Mouse (Mus musculus): ENCODE measurements at regions not wholly inside any gene's neighbourhood (a gene's known extent, or its start where the extent isn't known, plus 50 kb on each side); places are given as distances from the start of the nearest gene placed in this dataset.

DNA sequence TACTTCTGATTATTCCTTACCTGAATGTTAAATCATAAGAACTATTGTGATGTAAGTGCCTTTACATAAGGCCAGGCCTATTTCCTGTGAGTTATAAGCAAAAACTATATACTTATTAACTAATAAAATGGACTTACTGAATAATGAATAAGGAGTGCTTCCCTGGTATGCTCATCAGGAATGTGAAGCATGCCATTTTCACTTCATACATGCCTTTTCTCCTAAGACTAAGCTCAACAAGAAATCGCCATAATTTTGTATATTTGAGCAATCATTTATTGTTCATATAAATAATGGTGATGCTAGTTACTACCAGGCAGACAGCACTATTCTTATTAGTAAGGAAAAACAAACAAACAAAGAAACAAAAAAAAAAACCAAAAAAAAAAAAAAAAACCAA is 969.1 kb downstream of the Serpinb8 start:
- no peak for ATAC-seq (ENCODE audit: low FRiP score, low read depth)
- no peak overlapping the region for H3K9ac ChIP-seq
- H3K27me3 ChIP-seq (replicated peaks) = no peaks in the 10 kb centered on the region
- no peak overlapping the region for H3K4me2 ChIP-seq (replicated peaks)
- 82% methylated on average over 1 of the region's 1 CpGs for WGBS
- no peaks in the 10 kb centered on the region for H3K9me3 ChIP-seq
- no peaks in the 10 kb centered on the region for H3K4me1 ChIP-seq
- H3K4me3 ChIP-seq = no peak overlapping the region
- no peak overlapping the region for H3K27ac ChIP-seq
- H3K36me3 ChIP-seq = no peaks in the 10 kb centered on the region

DNA sequence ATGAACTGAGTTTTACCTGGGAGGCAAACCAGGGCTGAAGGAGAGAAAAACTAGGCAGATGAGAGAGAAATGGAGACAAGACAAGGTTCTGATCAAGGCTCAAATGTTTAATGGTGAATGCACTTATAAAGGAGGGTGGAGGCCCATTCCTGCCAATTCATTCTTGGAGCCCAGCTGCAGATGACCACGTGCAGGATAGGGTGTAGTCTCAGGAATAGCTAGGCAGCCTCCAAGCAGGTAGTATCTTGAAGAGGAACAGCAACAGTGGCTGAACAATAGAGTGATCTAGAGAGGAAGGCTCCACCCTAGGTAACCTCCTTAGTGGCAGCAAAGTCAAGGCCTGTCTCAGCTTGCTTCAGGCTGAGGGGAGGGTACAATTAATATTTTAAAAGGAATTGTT is 973.2 kb downstream of the Serpinb8 start:
- no peak for ATAC-seq (ENCODE audit: low FRiP score, low read depth)
- 62% methylated on average over 1 of the region's 1 CpGs for WGBS
- H3K27ac ChIP-seq = no peak overlapping the region
- no peak overlapping the region for H3K4me2 ChIP-seq (replicated peaks)
- H3K4me1 ChIP-seq = no peaks in the 10 kb centered on the region
- no peak overlapping the region for H3K9ac ChIP-seq
- no peaks in the 10 kb centered on the region for H3K27me3 ChIP-seq (replicated peaks)
- no peak overlapping the region for H3K4me3 ChIP-seq
- H3K9me3 ChIP-seq = no peaks in the 10 kb centered on the region
- no peaks in the 10 kb centered on the region for H3K36me3 ChIP-seq

DNA sequence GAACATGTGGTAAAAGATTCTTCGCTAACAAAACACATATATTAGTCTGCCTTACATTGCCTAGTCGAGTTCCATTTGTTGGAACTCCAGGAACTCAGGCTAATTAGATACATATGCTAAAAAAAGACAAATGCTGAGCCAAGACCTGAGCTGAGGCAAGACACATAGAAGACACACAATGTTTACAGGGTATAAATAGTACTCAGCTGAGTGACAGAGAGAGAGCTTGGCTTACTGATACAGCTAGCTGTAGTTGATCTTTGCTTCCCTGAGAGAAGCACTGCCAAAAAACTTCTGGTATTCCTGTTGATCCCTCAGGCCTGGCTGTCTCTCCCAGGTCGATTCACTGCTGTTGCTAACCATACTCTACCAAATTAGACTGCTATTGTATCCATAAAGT is 982.2 kb downstream of the Serpinb8 start:
- H3K36me3 ChIP-seq = no peaks in the 10 kb centered on the region
- H3K27ac ChIP-seq = no peak overlapping the region
- H3K9me3 ChIP-seq = no peaks in the 10 kb centered on the region
- no peak overlapping the region for H3K4me2 ChIP-seq (replicated peaks)
- no peak overlapping the region for H3K9ac ChIP-seq
- no peaks in the 10 kb centered on the region for H3K4me1 ChIP-seq
- ATAC-seq (ENCODE audit: low FRiP score, low read depth) = no peak
- 60% methylated on average over 3 of the region's 3 CpGs for WGBS
- H3K4me3 ChIP-seq = no peak overlapping the region
- no peaks in the 10 kb centered on the region for H3K27me3 ChIP-seq (replicated peaks)

DNA sequence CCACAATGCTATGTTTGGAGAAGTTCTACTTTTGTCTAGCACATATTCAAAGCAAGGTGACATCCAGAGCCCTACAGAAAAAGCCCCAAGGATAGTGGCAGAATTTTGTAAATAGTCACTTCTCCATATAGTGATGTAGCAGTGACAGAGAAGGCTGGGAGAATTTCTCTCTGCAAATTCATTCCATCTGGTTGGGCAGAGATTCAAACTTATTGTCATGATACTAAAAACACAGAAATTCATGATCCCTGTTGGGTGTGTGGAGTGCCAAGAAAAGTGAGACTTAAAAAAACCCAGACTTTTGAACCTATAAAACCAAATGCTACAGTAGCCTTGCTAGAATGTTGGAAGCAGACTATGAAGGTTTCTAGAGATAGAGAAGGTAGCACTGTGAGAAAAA is 983.0 kb downstream of the Serpinb8 start:
- H3K36me3 ChIP-seq = no peaks in the 10 kb centered on the region
- H3K27me3 ChIP-seq (replicated peaks) = no peaks in the 10 kb centered on the region
- H3K9me3 ChIP-seq = no peaks in the 10 kb centered on the region
- ATAC-seq (ENCODE audit: low FRiP score, low read depth) = no peak
- no peak overlapping the region for H3K27ac ChIP-seq
- H3K4me2 ChIP-seq (replicated peaks) = no peak overlapping the region
- H3K4me3 ChIP-seq = no peak overlapping the region
- no peaks in the 10 kb centered on the region for H3K4me1 ChIP-seq
- H3K9ac ChIP-seq = no peak overlapping the region

DNA sequence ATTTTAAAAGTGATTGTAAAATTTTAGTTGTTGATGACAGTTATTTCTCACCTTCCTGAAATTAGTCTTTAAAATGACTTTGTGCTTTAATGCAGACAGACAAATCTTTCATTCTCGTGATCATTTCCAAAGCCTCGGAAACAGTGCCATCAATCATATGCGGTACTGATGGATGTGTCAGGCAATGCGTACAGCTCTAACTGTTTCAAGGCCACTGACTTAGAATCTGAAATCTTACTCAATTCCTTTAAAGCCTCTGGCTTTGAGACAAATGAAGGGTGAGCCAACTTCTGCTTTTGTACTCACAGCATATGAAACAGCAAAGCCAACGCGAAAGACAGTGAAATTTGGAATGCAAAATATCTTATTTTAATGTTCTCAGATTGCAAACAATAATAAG is 987.0 kb downstream of the Serpinb8 start:
- no peak for ATAC-seq (ENCODE audit: low FRiP score, low read depth)
- H3K27me3 ChIP-seq (replicated peaks) = no peaks in the 10 kb centered on the region
- H3K9me3 ChIP-seq = no peaks in the 10 kb centered on the region
- 84% methylated on average over 6 of the region's 6 CpGs for WGBS
- no peaks in the 10 kb centered on the region for H3K4me1 ChIP-seq
- no peaks in the 10 kb centered on the region for H3K36me3 ChIP-seq
- H3K4me2 ChIP-seq (replicated peaks) = no peak overlapping the region
- H3K4me3 ChIP-seq = no peak overlapping the region
- no peak overlapping the region for H3K27ac ChIP-seq
- H3K9ac ChIP-seq = no peak overlapping the region

DNA sequence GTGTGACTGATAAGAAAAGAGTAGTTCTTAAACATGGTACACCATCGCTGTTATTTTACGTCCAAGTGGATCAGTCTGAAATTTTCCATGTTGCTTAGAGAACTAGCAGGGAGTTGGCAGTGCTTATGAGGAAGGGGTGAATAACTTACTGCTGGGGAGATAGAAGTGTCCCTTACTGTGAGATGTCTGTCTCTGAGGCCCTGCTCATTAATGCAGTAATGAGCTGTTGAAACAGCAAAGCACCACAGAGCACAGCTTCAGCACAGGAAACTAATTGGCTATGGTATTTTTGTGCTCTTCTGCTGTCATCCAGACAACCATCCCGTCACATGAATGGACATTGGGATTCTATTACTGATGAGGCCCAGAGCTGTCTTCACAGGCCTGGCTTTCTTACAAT is 988.0 kb downstream of the Serpinb8 start:
- H3K4me1 ChIP-seq = no peaks in the 10 kb centered on the region
- H3K9me3 ChIP-seq = no peaks in the 10 kb centered on the region
- H3K4me3 ChIP-seq = no peak overlapping the region
- no peaks in the 10 kb centered on the region for H3K36me3 ChIP-seq
- H3K27me3 ChIP-seq (replicated peaks) = no peaks in the 10 kb centered on the region
- 84% methylated on average over 3 of the region's 3 CpGs for WGBS
- H3K9ac ChIP-seq = no peak overlapping the region
- no peak overlapping the region for H3K27ac ChIP-seq
- H3K4me2 ChIP-seq (replicated peaks) = no peak overlapping the region
- no peak for ATAC-seq (ENCODE audit: low FRiP score, low read depth)

DNA sequence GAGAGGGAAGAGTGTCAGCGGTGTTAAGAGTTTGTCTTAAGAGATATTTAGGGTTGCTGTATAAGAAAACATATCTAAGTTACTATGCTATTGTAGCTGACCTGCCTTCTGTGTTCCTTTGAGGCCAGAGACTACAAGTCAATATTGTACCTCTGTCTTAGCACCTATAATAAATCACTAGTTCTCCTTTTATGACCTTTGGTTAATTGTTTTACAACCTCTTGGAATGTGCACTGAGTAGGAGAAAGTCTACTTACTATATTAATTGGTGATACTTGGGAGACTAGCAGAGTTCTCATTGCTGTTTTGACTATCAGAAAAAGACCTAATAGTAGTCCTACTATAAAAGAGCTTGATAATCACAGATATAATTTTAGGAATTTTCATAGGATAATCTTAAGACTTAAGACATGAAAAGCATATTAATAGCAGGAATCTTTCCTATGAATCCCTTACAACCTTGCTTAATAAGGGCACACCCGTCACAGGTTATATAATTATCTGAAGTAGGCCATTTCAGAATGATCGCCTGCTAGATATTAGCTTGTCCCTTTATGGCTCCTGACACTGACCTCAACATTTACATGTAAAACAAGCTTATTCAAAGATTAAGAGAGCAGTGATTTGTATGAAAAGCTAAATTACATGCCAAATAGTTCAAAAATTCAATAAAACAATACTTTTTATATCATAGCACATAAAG is 1003.1 kb downstream of the Serpinb8 start:
- Histone ChIP-seq H3K4me2 (replicated peaks) (no peak overlapping the region), H3K4me1 (no peaks in the 10 kb centered on the region), H3K27me3 (replicated peaks) (no peaks in the 10 kb centered on the region), H3K4me3 (no peak overlapping the region), H3K27ac (no peak overlapping the region), H3K9ac (no peak overlapping the region), H3K9me3 (no peaks in the 10 kb centered on the region), H3K36me3 (no peaks in the 10 kb centered on the region)
- WGBS = 66% methylated on average over 3 of the region's 3 CpGs
- ATAC-seq (ENCODE audit: low FRiP score, low read depth) = no peak

DNA sequence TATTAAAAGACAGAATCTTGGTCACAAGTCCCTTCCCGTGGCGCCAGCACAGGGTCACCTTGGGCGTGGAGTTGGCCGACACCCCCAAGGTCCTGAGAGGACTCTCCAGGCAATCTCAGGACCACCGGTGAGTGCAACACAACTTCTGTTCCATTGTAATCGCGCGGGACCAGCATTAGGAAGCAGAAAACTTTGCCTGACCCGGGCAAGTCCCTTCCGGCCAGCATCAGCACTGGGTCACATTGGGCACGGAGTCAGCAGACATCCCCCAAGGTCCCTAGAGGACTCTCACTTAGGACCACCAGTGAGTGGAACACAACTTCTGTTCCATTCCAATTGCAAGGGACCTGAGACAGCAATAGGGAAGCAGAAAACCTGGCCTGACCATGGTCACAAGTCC is 1007.3 kb downstream of the Serpinb8 start:
- H3K4me1 ChIP-seq = no peaks in the 10 kb centered on the region
- no peak overlapping the region for H3K4me2 ChIP-seq (replicated peaks)
- WGBS = 87% methylated on average over 11 of the region's 11 CpGs
- H3K9me3 ChIP-seq = no peaks in the 10 kb centered on the region
- no peaks in the 10 kb centered on the region for H3K27me3 ChIP-seq (replicated peaks)
- H3K27ac ChIP-seq = no peak overlapping the region
- ATAC-seq (ENCODE audit: low FRiP score, low read depth) = no peak
- H3K36me3 ChIP-seq = no peaks in the 10 kb centered on the region
- H3K4me3 ChIP-seq = no peak overlapping the region
- no peak overlapping the region for H3K9ac ChIP-seq

Data from neural tube, embryonic 12.5 days (tissue).